Mouse (Mus musculus): Measurements from ENCODE around the gene 5330417C22Rik. TPM values are rescaled to one million over a fixed set of nuclear protein-coding genes. Genes with fewer than 3 reads are reported as not detected.

The 5330417C22Rik gene
- polyA plus RNA-seq, 2 experiments, result 0.11 to 0.17 TPM

GRCm38 (mm10) chr3:108467760-108468159, 68.6 kb downstream of the 5330417C22Rik start:
- H3K9me3 ChIP-seq (ENCODE audit: control insufficient read depth, low read length), result no peaks in the 10 kb centered on the region
- no peak overlapping the region for H3K9ac ChIP-seq (replicated peaks)
- H3K4me3 ChIP-seq (ENCODE audit: insufficient read depth in 1 of 2, low read depth in 2 of 2, low read length in 2 of 2), result no peak overlapping the region
- no peak for ATAC-seq (ENCODE audit: insufficient read depth)
- no peaks in the 10 kb centered on the region for H3K27me3 ChIP-seq (ENCODE audit: control insufficient read depth, insufficient read depth, low read length)
- H3K27ac ChIP-seq, result no peak overlapping the region
- no peak overlapping the region for H3K4me2 ChIP-seq (ENCODE audit: low read depth)
- 0 out of 4 replicates have a peak, but pooled peaks cover 0 to 2% of the 10 kb centered on the region in 2 experiments for H3K4me1 ChIP-seq (replicated peaks; ENCODE audit: control insufficient read depth in 2 of 2, insufficient read depth in 2 of 2, low read length in 1 of 2)
- no peaks in the 10 kb centered on the region for H3K36me3 ChIP-seq (replicated peaks; ENCODE audit: control insufficient read depth, insufficient read depth, low read depth)
- DNase-seq (ENCODE audit: low read depth in 3 of 3, low spot score in 3 of 3), result no peak
- WGBS (ENCODE audit: insufficient replicate concordance), result 38% methylated on average over 8 of the region's 8 CpGs
- TF ChIP-seq CTCF (IDR thresholded peaks at IDR 0.05; ENCODE audit: low read depth), result no peak
- no peak for TF ChIP-seq EP300 (IDR thresholded peaks at IDR 0.05; ENCODE audit: low read depth)

GRCm38 (mm10) chr3:108466425-108466824, 69.9 kb downstream of the 5330417C22Rik start:
- Histone ChIP-seq H3K9me3 (ENCODE audit: control insufficient read depth, low read length) (no peaks in the 10 kb centered on the region), H3K27ac (no peak overlapping the region), H3K27me3 (ENCODE audit: control insufficient read depth, insufficient read depth, low read length) (no peaks in the 10 kb centered on the region), H3K9ac (replicated peaks) (no peak overlapping the region), H3K4me2 (ENCODE audit: low read depth) (no peak overlapping the region), H3K4me3 (ENCODE audit: insufficient read depth in 1 of 2, low read depth in 2 of 2, low read length in 2 of 2) (no peak overlapping the region), H3K36me3 (replicated peaks; ENCODE audit: control insufficient read depth, insufficient read depth, low read depth) (no peaks in the 10 kb centered on the region), H3K4me1 (replicated peaks; ENCODE audit: control insufficient read depth in 2 of 2, insufficient read depth in 2 of 2, low read length in 1 of 2) (0 out of 4 replicates have a peak, but pooled peaks cover 0 to 2% of the 10 kb centered on the region in 2 experiments)
- WGBS (ENCODE audit: insufficient replicate concordance), result 58% methylated on average over 6 of the region's 6 CpGs
- TF ChIP-seq EP300 (IDR thresholded peaks at IDR 0.05; ENCODE audit: low read depth), result no peak
- TF ChIP-seq CTCF (IDR thresholded peaks at IDR 0.05; ENCODE audit: low read depth), result peak; percentile 88
- DNase-seq (ENCODE audit: low read depth in 3 of 3, low spot score in 3 of 3) (peak in 2 of 3 experiments; percentile 28 to 36), ATAC-seq (ENCODE audit: insufficient read depth) (no peak)

- H3K27me3 ChIP-seq (ENCODE audit: control insufficient read depth, insufficient read depth, low read length), result no peaks in the 10 kb centered on the region
- TF ChIP-seq EP300 (IDR thresholded peaks at IDR 0.05; ENCODE audit: low read depth) (no peak), CTCF (IDR thresholded peaks at IDR 0.05; ENCODE audit: low read depth) (peak; percentile 45)
- H3K27ac ChIP-seq, result no peak overlapping the region
- 0 out of 2 replicates have a peak, but pooled peaks have one; percentile 18 for ATAC-seq (ENCODE audit: insufficient read depth)
- DNase-seq (ENCODE audit: low read depth in 3 of 3, low spot score in 3 of 3), result no peak
- H3K9me3 ChIP-seq (ENCODE audit: control insufficient read depth, low read length), result no peaks in the 10 kb centered on the region
- H3K9ac ChIP-seq (replicated peaks), result no peak overlapping the region
- no peak overlapping the region; the same call in none of the 2 replicates for H3K4me2 ChIP-seq (ENCODE audit: low read depth)
- WGBS (ENCODE audit: insufficient replicate concordance), result 32% methylated on average over 10 of the region's 10 CpGs
- no peak overlapping the region for H3K4me3 ChIP-seq (ENCODE audit: insufficient read depth in 1 of 2, low read depth in 2 of 2, low read length in 2 of 2)
- no peaks in the 10 kb centered on the region for H3K36me3 ChIP-seq (replicated peaks; ENCODE audit: control insufficient read depth, insufficient read depth, low read depth)
- peaks cover 0 to 5% of the 10 kb centered on the region in 2 experiments; a peak in 1 of 4 replicates for H3K4me1 ChIP-seq (replicated peaks; ENCODE audit: control insufficient read depth in 2 of 2, insufficient read depth in 2 of 2, low read length in 1 of 2)
Observed at GRCm38 (mm10) chr3:108458866-108459265, 77.5 kb downstream of the 5330417C22Rik start.

GRCm38 (mm10) chr3:108458380-108458779, 78.0 kb downstream of the 5330417C22Rik start:
- no peaks in the 10 kb centered on the region for H3K36me3 ChIP-seq (replicated peaks; ENCODE audit: control insufficient read depth, insufficient read depth, low read depth)
- no peak for TF ChIP-seq EP300 (IDR thresholded peaks at IDR 0.05; ENCODE audit: low read depth)
- no peak for TF ChIP-seq CTCF (IDR thresholded peaks at IDR 0.05; ENCODE audit: low read depth)
- H3K27ac ChIP-seq, result no peak overlapping the region
- WGBS (ENCODE audit: insufficient replicate concordance), result 51% methylated on average over 14 of the region's 14 CpGs
- H3K9me3 ChIP-seq (ENCODE audit: control insufficient read depth, low read length), result no peaks in the 10 kb centered on the region
- DNase-seq (ENCODE audit: low read depth in 3 of 3, low spot score in 3 of 3) (no peak), ATAC-seq (ENCODE audit: insufficient read depth) (no peak)
- H3K27me3 ChIP-seq (ENCODE audit: control insufficient read depth, insufficient read depth, low read length), result no peaks in the 10 kb centered on the region
- peaks cover 0 to 5% of the 10 kb centered on the region in 2 experiments; a peak in 1 of 4 replicates for H3K4me1 ChIP-seq (replicated peaks; ENCODE audit: control insufficient read depth in 2 of 2, insufficient read depth in 2 of 2, low read length in 1 of 2)
- no peak overlapping the region for H3K9ac ChIP-seq (replicated peaks)
- 0 out of 4 replicates have a peak overlapping the region, but pooled peaks of 1 of the 2 experiments have one; percentile 4 for H3K4me3 ChIP-seq (ENCODE audit: insufficient read depth in 1 of 2, low read depth in 2 of 2, low read length in 2 of 2)
- H3K4me2 ChIP-seq (ENCODE audit: low read depth), result no peak overlapping the region; the same call in 1 of the 2 replicates

- Histone ChIP-seq H3K9ac (replicated peaks) (no peak overlapping the region), H3K27me3 (ENCODE audit: control insufficient read depth, insufficient read depth, low read length) (no peaks in the 10 kb centered on the region; the same call in 1 of the 2 replicates), H3K4me2 (ENCODE audit: low read depth) (no peak overlapping the region), H3K4me1 (replicated peaks; ENCODE audit: control insufficient read depth in 2 of 2, insufficient read depth in 2 of 2, low read length in 1 of 2) (peaks cover 0 to 5% of the 10 kb centered on the region in 2 experiments; a peak in 1 of 4 replicates), H3K27ac (no peak overlapping the region), H3K36me3 (replicated peaks; ENCODE audit: control insufficient read depth, insufficient read depth, low read depth) (no peaks in the 10 kb centered on the region), H3K9me3 (ENCODE audit: control insufficient read depth, low read length) (no peaks in the 10 kb centered on the region), H3K4me3 (ENCODE audit: insufficient read depth in 1 of 2, low read depth in 2 of 2, low read length in 2 of 2) (no peak overlapping the region)
- 52% methylated on average over 1 of the region's 1 CpGs for WGBS (ENCODE audit: insufficient replicate concordance)
- DNase-seq (ENCODE audit: low read depth in 3 of 3, low spot score in 3 of 3), result no peak
- ATAC-seq (ENCODE audit: insufficient read depth), result no peak
- TF ChIP-seq EP300 (IDR thresholded peaks at IDR 0.05; ENCODE audit: low read depth), result no peak
- TF ChIP-seq CTCF (IDR thresholded peaks at IDR 0.05; ENCODE audit: low read depth), result no peak
Observed at GRCm38 (mm10) chr3:108454172-108454571, 82.2 kb downstream of the 5330417C22Rik start.
